Mouse (Mus musculus) stomach, embryonic 14.5 days (tissue): ENCODE measurements at regions not wholly inside any gene's neighbourhood (a gene's known extent, or its start where the extent isn't known, plus 50 kb on each side); places are given as distances from the start of the nearest gene placed in this dataset.
"Not testable (repeated sequence)": the region's sequence is repeated elsewhere in the genome, so short reads cannot be mapped to it uniquely, and the experiment has no call there.

Source experiments
- ATAC-seq: fragments of 200-750 bp; cut with Nextera tagmentation; 2 replicates; pipeline ENCODE4 v1.8.0; 2017; ENCODE audit warnings: low read depth, moderate TSS enrichment; ENCODE audit not compliant: insufficient number of reproducible peaks, insufficient read depth, low FRiP score
- H3K27ac ChIP-seq: fragments of 300-500 bp; sonication (generic); 2 replicates; pipeline ENCODE4 v1.5.1; 2014; ENCODE audit warnings: mild to moderate bottlenecking, low read length, moderate library complexity, mixed read lengths
- H3K27me3 ChIP-seq: fragments of 300-500 bp; sonication (generic); 2 replicates; pipeline ENCODE4 v1.6.1; 2014; ENCODE audit warnings: low read length, control low read depth, mixed read lengths; ENCODE audit not compliant: control insufficient read depth, insufficient read depth
- H3K36me3 ChIP-seq: fragments of 300-500 bp; sonication (generic); 2 replicates; pipeline ENCODE4 v1.6.1; 2014; ENCODE audit warnings: mild to moderate bottlenecking, control low read depth, low read length, moderate library complexity, mixed read lengths; ENCODE audit not compliant: control insufficient read depth, insufficient read depth
- H3K4me1 ChIP-seq: fragments of 300-500 bp; sonication (generic); 2 replicates; pipeline ENCODE4 v1.6.1; 2014; ENCODE audit warnings: low read length, control low read depth, mixed read lengths; ENCODE audit not compliant: control insufficient read depth, insufficient read depth
- H3K4me2 ChIP-seq: fragments of 300-500 bp; sonication (generic); replicated peaks from 2 replicates; pipeline ENCODE4 v1.6.1; 2014; ENCODE audit warnings: low read depth, low read length, control low read depth
- H3K4me3 ChIP-seq: fragments of 300-500 bp; sonication (generic); 2 replicates; pipeline ENCODE4 v1.5.1; 2014; ENCODE audit warnings: low read depth, low read length, control low read depth
- H3K9ac ChIP-seq: fragments of 300-500 bp; sonication (generic); replicated peaks from 2 replicates; pipeline ENCODE4 v1.6.1; 2014; ENCODE audit warnings: low read depth, mild to moderate bottlenecking, control low read depth, low read length, moderate library complexity, mixed read lengths
- H3K9me3 ChIP-seq: fragments of 300-500 bp; sonication (generic); 2 replicates; pipeline ENCODE4 v1.6.1; 2016; ENCODE audit warnings: low read depth, low read length, control low read depth; ENCODE audit not compliant: control insufficient read depth
- WGBS: fragments of 180-500 bp; shearing (Covaris S2); extraction: QIAGEN DNeasy Blood & Tissue Kit; methylation state at CpG from one replicate; pipeline ENCODE4 v1.1.7; 2014; 5-methylcytosine and 5-hydroxymethylcytosine counted together

- no peak overlapping the region for H3K4me2 ChIP-seq
- H3K9ac ChIP-seq, result no peak overlapping the region
- no peaks in the 10 kb centered on the region for H3K36me3 ChIP-seq
- H3K4me3 ChIP-seq, result no peak overlapping the region
- no peak overlapping the region for H3K27ac ChIP-seq
- no peaks in the 10 kb centered on the region for H3K27me3 ChIP-seq
- no peaks in the 10 kb centered on the region for H3K9me3 ChIP-seq
- H3K4me1 ChIP-seq, result no peaks in the 10 kb centered on the region
- 51% methylated on average over 10 of the region's 10 CpGs for WGBS
- ATAC-seq, result no peak
Observed at GRCm38 (mm10) chr13:113464190-113465064, 153.9 kb downstream of the Snx18 start.

- H3K36me3 ChIP-seq, result no peaks in the 10 kb centered on the region
- H3K9me3 ChIP-seq, result no peaks in the 10 kb centered on the region
- H3K27ac ChIP-seq, result no peak overlapping the region
- ATAC-seq, result peak; percentile 33; the same call in 1 of the 2 replicates
- 62% methylated on average over 4 of the region's 4 CpGs for WGBS
- no peak overlapping the region for H3K9ac ChIP-seq
- no peak overlapping the region for H3K4me2 ChIP-seq
- no peaks in the 10 kb centered on the region for H3K27me3 ChIP-seq
- no peaks in the 10 kb centered on the region for H3K4me1 ChIP-seq
- H3K4me3 ChIP-seq, result no peak overlapping the region
Observed at GRCm38 (mm10) chr13:113463420-113463819, 154.9 kb downstream of the Snx18 start.

GRCm38 (mm10) chr13:113454490-113455295 lies 161.7 kb downstream of the BC067074 start:
- Histone ChIP-seq H3K9me3 (no peaks in the 10 kb centered on the region), H3K4me3 (no peak overlapping the region), H3K27ac (no peak overlapping the region), H3K9ac (no peak overlapping the region), H3K36me3 (no peaks in the 10 kb centered on the region), H3K4me2 (no peak overlapping the region), H3K4me1 (no peaks in the 10 kb centered on the region), H3K27me3 (no peaks in the 10 kb centered on the region)
- 55% methylated on average over 11 of the region's 11 CpGs for WGBS
- ATAC-seq, result no peak

GRCm38 (mm10) chr13:113448378-113448777 lies 155.4 kb downstream of the BC067074 start:
- 95% methylated on average over 1 of the region's 1 CpGs for WGBS
- ATAC-seq, result no peak
- Histone ChIP-seq H3K4me2 (no peak overlapping the region), H3K4me1 (no peaks in the 10 kb centered on the region), H3K27ac (no peak overlapping the region), H3K9me3 (no peaks in the 10 kb centered on the region), H3K36me3 (no peaks in the 10 kb centered on the region), H3K27me3 (no peaks in the 10 kb centered on the region), H3K9ac (no peak overlapping the region), H3K4me3 (no peak overlapping the region)

DNA sequence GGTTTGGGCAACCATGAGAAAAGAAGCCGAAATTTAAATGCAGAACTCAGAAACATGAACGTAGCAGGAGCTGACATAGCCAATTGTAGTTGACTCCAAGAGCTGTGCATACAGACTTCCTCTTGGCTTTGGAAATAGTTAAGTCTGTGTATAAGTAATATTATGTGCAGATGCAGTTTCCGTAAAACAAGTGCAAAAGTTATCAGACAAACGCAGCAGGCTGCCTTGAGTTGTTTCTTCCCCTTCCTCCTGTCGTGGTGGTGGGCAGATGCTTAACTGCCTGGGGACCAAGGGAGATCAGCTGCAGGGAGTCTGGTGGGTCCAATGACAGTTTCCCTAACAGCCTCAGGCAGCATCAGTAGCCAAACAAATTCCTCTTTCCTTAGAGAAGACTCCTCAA lies 153.3 kb downstream of the BC067074 start:
- Histone ChIP-seq H3K4me3 (no peak overlapping the region), H3K36me3 (no peaks in the 10 kb centered on the region), H3K9me3 (no peaks in the 10 kb centered on the region), H3K9ac (no peak overlapping the region), H3K4me1 (no peaks in the 10 kb centered on the region), H3K27ac (no peak overlapping the region), H3K27me3 (no peaks in the 10 kb centered on the region), H3K4me2 (no peak overlapping the region)
- ATAC-seq, result no peak
- 78% methylated on average over 5 of the region's 5 CpGs for WGBS

GRCm38 (mm10) chr13:113444481-113444880 lies 151.5 kb downstream of the BC067074 start:
- not testable (repeated sequence) for H3K4me1 ChIP-seq, H3K9me3 ChIP-seq, H3K4me2 ChIP-seq, H3K27me3 ChIP-seq, H3K27ac ChIP-seq, H3K36me3 ChIP-seq, H3K4me3 ChIP-seq, ATAC-seq, H3K9ac ChIP-seq
- WGBS, result 91% methylated on average over 2 of the region's 2 CpGs

DNA sequence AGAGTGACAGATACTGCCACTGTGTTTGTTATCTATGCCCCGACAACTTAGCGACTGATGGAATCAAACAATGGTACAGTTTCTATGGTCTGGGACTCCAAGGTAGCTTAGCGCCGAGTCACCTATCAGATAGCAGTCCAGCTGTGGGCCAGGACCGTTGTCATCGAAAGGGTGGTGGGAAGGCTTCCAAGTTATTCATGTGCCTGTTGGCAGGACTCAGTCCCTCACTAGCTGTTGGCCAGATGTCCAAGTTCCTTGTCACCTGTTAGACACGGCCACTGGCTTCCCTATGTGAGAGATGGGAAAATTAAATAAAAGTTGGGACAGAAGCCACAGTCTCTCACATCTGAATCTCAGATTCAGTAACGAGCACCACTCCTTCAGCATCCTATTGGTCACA lies 150.1 kb downstream of the BC067074 start:
- Histone ChIP-seq H3K27ac (no peak overlapping the region), H3K4me1 (peaks cover 11% of the 10 kb centered on the region; the same call in 1 of the 2 replicates), H3K36me3 (no peaks in the 10 kb centered on the region), H3K9me3 (no peaks in the 10 kb centered on the region), H3K27me3 (no peaks in the 10 kb centered on the region), H3K4me3 (no peak overlapping the region), H3K4me2 (no peak overlapping the region), H3K9ac (no peak overlapping the region)
- ATAC-seq, result no peak
- 86% methylated on average over 8 of the region's 8 CpGs for WGBS

GRCm38 (mm10) chr13:113442169-113442568 lies 149.2 kb downstream of the BC067074 start:
- ATAC-seq, result no peak; the same call in 1 of the 2 replicates
- H3K36me3 ChIP-seq, result no peaks in the 10 kb centered on the region

More at GRCm38 (mm10) chr13:113442169-113442568, 149.2 kb downstream of the BC067074 start:
- Histone ChIP-seq H3K9me3 (no peaks in the 10 kb centered on the region), H3K4me3 (no peak overlapping the region), H3K27ac (no peak overlapping the region), H3K4me2 (no peak overlapping the region), H3K9ac (no peak overlapping the region), H3K4me1 (peaks cover 11% of the 10 kb centered on the region; the same call in 1 of the 2 replicates), H3K27me3 (no peaks in the 10 kb centered on the region)
- 60% methylated on average over 9 of the region's 9 CpGs for WGBS
